Mouse (Mus musculus) frontal cortex, adult (tissue): Measurements from ENCODE around the gene Npy2r.

Experiments
- ATAC-seq: cut with Nextera tagmentation; 2 replicates; pipeline ENCODE4 v1.9.2; 2017; ENCODE audit warnings: mild to moderate bottlenecking, moderate library complexity, mixed read lengths; ENCODE audit not compliant: low TSS enrichment

The Npy2r gene

GRCm38 (mm10) chr3:82547908-82548721 is at the start of gene Npy2r:
Gene Npy2r, minus strand, starts transcription at chr3:82548084.
- peak; percentile 66 for ATAC-seq

GRCm38 (mm10) chr3:82557786-82558185 is 9.9 kb upstream of the Npy2r start:
- no peak for ATAC-seq

- ATAC-seq, result no peak
Measured at GRCm38 (mm10) chr3:82556311-82556828, 8.5 kb upstream of the Npy2r start.

GRCm38 (mm10) chr3:82549932-82550331 is 2.0 kb upstream of the Npy2r start:
- no peak for ATAC-seq

- ATAC-seq, result peak; percentile 87
Measured at GRCm38 (mm10) chr3:82548753-82549152, 869 bp upstream of the Npy2r start.

GRCm38 (mm10) chr3:82541449-82541848 is 6.4 kb downstream of the Npy2r start:
- no peak for ATAC-seq

- no peak for ATAC-seq
Measured at GRCm38 (mm10) chr3:82539951-82540350, 7.9 kb downstream of the Npy2r start.

GRCm38 (mm10) chr3:82524792-82525191 is 23.1 kb downstream of the Npy2r start:
- peak; percentile 91 for ATAC-seq

- ATAC-seq, result peak; percentile 87
Measured at GRCm38 (mm10) chr3:82498006-82498405, 49.9 kb downstream of the Npy2r start.
